ENCODE assay signal across 8 mouse cellular contexts in the genomic region with DNA sequence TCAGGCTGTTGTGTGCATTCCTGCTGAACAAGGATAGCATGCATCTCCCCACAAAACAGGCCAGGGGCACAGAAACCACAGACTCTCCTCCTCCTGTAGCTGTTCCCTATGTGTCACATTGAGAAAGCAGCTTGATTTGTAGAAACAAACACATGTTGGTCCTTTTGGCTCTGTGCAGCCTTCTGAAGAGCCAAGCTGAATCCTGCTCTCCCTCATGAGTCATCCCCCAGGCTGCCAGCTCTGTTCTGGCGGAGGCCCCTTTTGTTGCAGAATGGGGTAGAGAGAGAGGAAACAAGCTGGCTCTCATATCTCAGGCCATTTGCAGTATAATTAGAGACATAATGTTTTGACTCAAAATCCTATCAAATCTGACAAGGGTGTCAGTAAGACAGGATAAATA.
DNase-seq lines count a peak whose midpoint lies in the region; ATAC-seq and TF ChIP-seq lines count a peak whose summit lies in the region.

No protein-coding gene starts in this region.

- no peak overlapping the region for H3K9ac ChIP-seq in hindbrain, embryonic 13.5 days
- no peak overlapping the region for H3K9ac ChIP-seq in hindbrain, embryonic 11.5 days (ENCODE audit: low read depth, low read length)
- no peak overlapping the region for H3K9ac ChIP-seq in midbrain, postnatal 0 days (replicated peaks; ENCODE audit: low read length, poor library complexity, severe bottlenecking)

- H3K4me3 ChIP-seq in hindbrain, embryonic 13.5 days, result no peak overlapping the region
- H3K4me3 ChIP-seq in hindbrain, embryonic 11.5 days (ENCODE audit: low read depth, low read length), result no peak overlapping the region
- H3K4me3 ChIP-seq in midbrain, postnatal 0 days (ENCODE audit: low read depth, low read length), result no peak overlapping the region

- intact Hi-C loops in gastrocnemius, postnatal 36 days (cut with DNase I), result loop anchor here (10.0 kb wide), 1 partner anchor 536 kb away; no protein-coding TSS in a partner anchor

- ATAC-seq in hindbrain, embryonic 13.5 days (ENCODE audit: low FRiP score), result 0 out of 2 replicates have a peak, but pooled peaks have one; percentile 47
- ATAC-seq in hindbrain, embryonic 11.5 days (ENCODE audit: low FRiP score), result no peak
- ATAC-seq in midbrain, postnatal 0 days (ENCODE audit: low FRiP score), result peak; percentile 78
- ATAC-seq in megakaryocyte, adult 5-6 weeks (ENCODE audit: poor library complexity, severe bottlenecking), result no peak

- H3K4me2 ChIP-seq in hindbrain, embryonic 13.5 days, result no peak overlapping the region
- no peak overlapping the region for H3K4me2 ChIP-seq in hindbrain, embryonic 11.5 days (replicated peaks; ENCODE audit: low read depth, low read length)
- no peak overlapping the region for H3K4me2 ChIP-seq in midbrain, postnatal 0 days (ENCODE audit: low read depth, low read length, poor library complexity, severe bottlenecking)

- H3K27me3 ChIP-seq in hindbrain, embryonic 13.5 days, result 0 out of 2 replicates have a peak, but pooled peaks cover 5% of the 10 kb centered on the region
- H3K27me3 ChIP-seq in hindbrain, embryonic 11.5 days (ENCODE audit: control insufficient read depth, insufficient read depth, low read length), result no peaks in the 10 kb centered on the region
- H3K27me3 ChIP-seq in midbrain, postnatal 0 days (ENCODE audit: insufficient read depth, low read length), result no peaks in the 10 kb centered on the region

- 21% methylated on average over 1 of the region's 1 CpGs for WGBS in hindbrain, embryonic 13.5 days
- 38% methylated on average over 1 of the region's 1 CpGs for WGBS in hindbrain, embryonic 11.5 days
- WGBS in midbrain, postnatal 0 days, result 28% methylated on average over 1 of the region's 1 CpGs

- H3K36me3 ChIP-seq in hindbrain, embryonic 13.5 days, result no peaks in the 10 kb centered on the region
- no peaks in the 10 kb centered on the region for H3K36me3 ChIP-seq in hindbrain, embryonic 11.5 days (ENCODE audit: control insufficient read depth, insufficient read depth, low read length)
- H3K36me3 ChIP-seq in midbrain, postnatal 0 days (ENCODE audit: insufficient read depth, low read length), result no peaks in the 10 kb centered on the region

- TF ChIP-seq CTCF in midbrain, postnatal 0 days (IDR thresholded peaks at IDR 0.05), result no peak

- peaks cover 16% of the 10 kb centered on the region; the same call in 1 of the 2 replicates for H3K4me1 ChIP-seq in hindbrain, embryonic 13.5 days (replicated peaks)
- H3K4me1 ChIP-seq in hindbrain, embryonic 11.5 days (replicated peaks; ENCODE audit: control insufficient read depth, insufficient read depth, low read length), result no peaks in the 10 kb centered on the region
- H3K4me1 ChIP-seq in midbrain, postnatal 0 days (ENCODE audit: insufficient read depth, low read length), result no peaks in the 10 kb centered on the region

- no peaks in the 10 kb centered on the region for H3K9me3 ChIP-seq in hindbrain, embryonic 13.5 days
- no peaks in the 10 kb centered on the region for H3K9me3 ChIP-seq in hindbrain, embryonic 11.5 days (ENCODE audit: control insufficient read depth, low read length)
- no peaks in the 10 kb centered on the region for H3K9me3 ChIP-seq in midbrain, postnatal 0 days (ENCODE audit: low read length)

- no peak overlapping the region for H3K27ac ChIP-seq in hindbrain, embryonic 13.5 days
- H3K27ac ChIP-seq in hindbrain, embryonic 11.5 days (ENCODE audit: low read depth, low read length), result no peak overlapping the region
- H3K27ac ChIP-seq in midbrain, postnatal 0 days (ENCODE audit: low read depth, low read length), result no peak overlapping the region

- no peak for DNase-seq in hindbrain, embryonic 11.5 days (ENCODE audit: low spot score)
- peak; percentile 12 for DNase-seq in cerebellum, adult 11-12 months
- peak; percentile 56 to 77 for DNase-seq in gastrocnemius, postnatal 36 days
- DNase-seq in layer of hippocampus, postnatal 36 days, result peak; percentile 74 to 79
- peak; percentile 66 for DNase-seq in midbrain, postnatal 0 days (ENCODE audit: low spot score)
- no peak for DNase-seq in thymus, postnatal 4 days

Comparison
In these comparisons a context has a peak if more than half of its experiments do, and no peak if none do; other contexts are left out.
1. ATAC-seq: peak in hindbrain, embryonic 13.5 days (single experiment) and midbrain, postnatal 0 days (single experiment); none in hindbrain, embryonic 11.5 days (single experiment) and megakaryocyte, adult 5-6 weeks (single experiment).
2. DNase-seq: peak in cerebellum, adult 11-12 months (single experiment), gastrocnemius, postnatal 36 days (2 of 2), layer of hippocampus, postnatal 36 days (2 of 2) and midbrain, postnatal 0 days (single experiment); none in hindbrain, embryonic 11.5 days (single experiment) and thymus, postnatal 4 days (single experiment).